Mouse (Mus musculus): ENCODE measurements around the gene Samd4.

DNA sequence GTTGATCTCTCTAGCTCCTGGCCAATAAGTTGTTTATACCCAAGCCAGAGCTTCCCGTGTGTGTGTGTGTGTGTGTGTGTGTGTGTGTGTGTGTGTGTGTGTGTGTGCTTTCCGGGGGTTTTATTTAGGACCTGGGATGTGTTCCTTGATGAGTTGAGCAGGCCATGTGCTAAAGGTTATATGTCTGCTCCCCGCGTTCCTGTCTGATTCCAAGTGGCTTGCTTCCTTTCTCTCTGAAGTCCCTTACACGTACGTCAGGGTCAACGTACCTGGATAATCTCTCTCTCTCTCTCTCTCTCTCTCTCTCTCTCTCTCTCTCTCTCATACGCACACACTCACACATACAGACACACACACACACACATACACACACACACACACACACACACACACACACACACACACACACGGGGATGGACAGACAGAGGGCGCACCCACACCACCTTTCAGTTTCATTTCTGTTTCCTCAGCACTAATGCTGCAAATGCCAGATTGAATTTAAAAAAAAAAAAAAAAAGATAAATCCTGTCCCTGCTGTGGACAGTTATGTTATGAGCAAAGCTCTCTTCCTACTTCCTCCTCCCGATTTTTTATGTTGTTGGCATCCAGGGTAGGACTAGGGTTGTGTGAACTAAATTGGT is 117.6 kb downstream of the Samd4 start:
- TF ChIP-seq CTCF (IDR thresholded peaks at IDR 0.05; ENCODE audit: low read depth) (peak; percentile 34), EP300 (IDR thresholded peaks at IDR 0.05; ENCODE audit: low read depth) (no peak)
